Mouse (Mus musculus): Measurements from ENCODE around the gene Rps11.

DNA sequence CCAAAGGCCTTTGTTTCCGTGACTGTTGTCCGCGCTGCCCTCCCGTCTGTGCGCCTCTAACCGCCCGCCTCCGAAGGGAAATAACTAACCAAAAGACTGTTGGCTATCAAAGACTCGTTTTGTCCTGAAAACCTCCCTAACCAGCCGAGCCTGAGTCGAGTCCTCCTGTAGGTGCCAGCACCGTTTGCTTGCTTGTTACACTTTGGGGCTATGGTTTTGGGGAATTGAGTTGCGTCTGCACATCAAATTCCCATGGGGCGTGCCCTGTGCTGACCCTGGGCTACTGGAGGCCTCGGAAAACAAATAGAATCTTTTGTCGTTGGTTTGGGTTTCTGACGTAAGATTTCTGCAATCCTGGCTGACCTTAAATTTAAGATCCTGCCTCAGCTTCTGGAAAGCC, 5.1 kb upstream of the Rps11 start:
- TF ChIP-seq CTCF (IDR thresholded peaks at IDR 0.05; ENCODE audit: control insufficient read depth, insufficient read depth, low read length): no peak
- no peak for TF ChIP-seq POLR2A (IDR thresholded peaks at IDR 0.05; ENCODE audit: borderline replicate concordance, control insufficient read depth, low read depth, low read length)

Measured in bone marrow, adult 2 months (tissue).